Mouse (Mus musculus): Measurements from ENCODE around the gene Slc5a5. TPM values are rescaled to one million over a fixed set of nuclear protein-coding genes. Genes with fewer than 3 reads are reported as not detected.

The Slc5a5 gene
- total RNA-seq, 2 experiments from 2014 or later, result not detected

DNA sequence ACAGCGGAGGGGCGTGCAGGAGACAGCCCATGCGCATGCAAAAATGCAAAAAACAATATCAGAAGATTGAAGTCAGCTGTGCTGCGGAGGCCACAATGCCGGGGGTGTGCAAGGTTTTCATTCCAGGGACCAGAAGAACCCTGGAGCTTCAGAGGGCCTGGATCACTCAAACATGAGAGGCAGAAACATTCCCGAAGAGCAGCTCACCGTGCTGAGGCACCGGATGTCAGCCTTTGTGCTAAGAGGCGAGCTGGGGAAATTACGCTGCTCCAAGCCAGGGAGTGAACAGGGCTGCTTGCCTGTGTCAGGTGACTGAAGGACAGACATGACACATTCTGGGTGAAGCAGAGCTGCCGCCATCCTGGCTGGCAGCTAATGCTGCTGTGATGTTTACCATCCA lies 12.0 kb downstream of the Slc5a5 start:
- DNase-seq (ENCODE audit: low spot score in 2 of 2), result no peak

DNA sequence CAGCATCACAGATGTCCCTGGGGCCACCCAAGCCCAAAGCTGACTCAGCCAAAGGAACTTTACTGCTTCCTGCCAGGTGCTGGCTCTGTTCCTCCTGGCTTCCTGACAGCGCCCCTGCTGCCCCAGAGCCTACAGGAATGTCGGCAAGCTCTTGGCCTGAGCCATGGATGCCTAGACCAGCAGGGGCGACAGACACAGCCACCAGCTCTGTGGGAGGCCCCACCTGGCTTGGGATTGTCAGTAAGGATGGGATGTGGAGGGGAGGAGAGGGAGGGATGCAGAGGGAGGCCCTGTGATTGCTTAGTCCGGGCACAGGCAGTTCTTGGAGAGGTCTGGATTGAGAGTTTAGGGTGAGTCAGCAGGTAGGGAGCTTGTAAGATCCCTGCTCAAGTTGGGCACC lies 12.4 kb downstream of the Slc5a5 start:
- DNase-seq (ENCODE audit: low spot score in 2 of 2), result no peak

DNA sequence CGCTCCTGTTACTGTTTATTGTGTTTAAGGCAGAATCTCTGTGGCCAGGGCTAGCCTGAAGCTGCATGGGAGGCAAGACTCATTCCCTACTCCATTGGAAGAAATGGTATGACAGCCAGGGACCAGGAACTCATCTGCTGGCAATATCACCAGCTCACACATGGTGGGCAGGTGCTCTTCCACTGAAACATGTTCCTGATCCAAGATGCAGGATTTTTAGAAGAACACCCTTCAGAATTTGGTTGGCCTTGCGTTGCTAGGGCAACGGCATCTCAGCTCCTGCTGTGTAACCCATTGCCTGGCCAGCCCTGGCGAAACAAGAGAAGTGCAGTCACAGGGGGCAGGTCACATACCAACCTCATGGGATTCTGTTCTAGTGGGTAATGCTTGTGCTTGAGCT lies 13.1 kb downstream of the Slc5a5 start:
- no peak for DNase-seq (ENCODE audit: low spot score in 2 of 2)

DNA sequence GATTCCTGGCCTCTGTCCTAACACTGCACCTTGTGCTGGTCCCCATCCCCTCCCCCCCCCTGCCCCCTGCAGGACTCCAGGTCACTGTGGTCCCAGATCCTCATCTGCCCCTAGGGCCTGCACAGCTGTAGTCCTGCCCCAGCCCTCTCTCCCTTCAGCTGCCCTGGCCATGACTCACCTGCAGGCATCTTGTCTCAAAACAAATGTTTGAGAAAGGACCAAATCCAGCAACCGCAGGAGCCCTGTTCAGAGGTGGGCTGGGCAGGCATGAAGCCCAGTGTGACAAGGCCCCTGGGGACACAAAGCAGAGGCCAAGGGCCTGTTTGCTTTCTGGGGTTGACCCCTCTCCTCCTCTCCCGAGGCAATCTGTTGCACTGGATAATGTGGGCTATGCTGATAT lies 14.4 kb downstream of the Slc5a5 start:
- no peak for DNase-seq (ENCODE audit: low spot score in 2 of 2)

DNA sequence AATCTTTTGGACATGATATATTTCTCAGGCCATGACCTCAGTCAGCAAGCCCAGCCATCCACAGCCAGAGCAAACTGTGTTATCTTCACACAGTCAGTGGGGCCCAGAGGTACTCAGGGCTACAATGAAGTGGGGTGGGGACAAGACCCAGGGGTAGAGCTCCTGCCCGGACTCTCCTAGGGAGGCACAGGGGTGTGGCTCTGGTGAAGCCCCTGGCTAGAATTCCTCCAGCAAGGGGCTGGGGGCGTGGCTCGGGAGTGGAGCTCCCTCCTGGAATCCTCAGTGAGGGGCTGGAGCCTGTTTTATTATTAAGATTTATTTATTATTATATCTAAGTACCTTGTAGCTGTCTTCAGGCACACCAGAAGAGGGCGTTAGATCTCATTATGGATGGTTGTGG lies 16.2 kb downstream of the Slc5a5 start:
- DNase-seq (ENCODE audit: low spot score in 2 of 2), result no peak

DNA sequence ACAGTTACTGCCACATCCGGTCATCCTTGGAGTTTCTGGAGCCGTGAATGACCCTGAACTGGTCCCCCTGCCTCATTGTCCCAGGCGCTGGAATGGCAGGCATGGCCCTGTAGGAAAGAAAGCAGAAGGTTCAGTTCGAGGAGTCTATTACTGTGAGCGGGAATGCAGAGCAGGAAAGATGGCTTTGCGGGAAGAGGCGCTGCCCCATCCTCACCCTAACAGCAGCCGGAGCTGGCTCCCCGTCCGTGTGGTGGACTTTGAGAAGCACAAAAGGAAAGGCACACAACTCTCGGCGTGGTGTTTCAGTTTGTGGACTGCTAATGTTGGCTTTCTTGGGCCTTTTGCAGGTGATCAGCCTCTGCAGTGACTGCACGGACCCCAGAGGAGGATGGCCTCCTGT lies 18.1 kb downstream of the Slc5a5 start:
- no peak for DNase-seq (ENCODE audit: low spot score in 2 of 2)

DNA sequence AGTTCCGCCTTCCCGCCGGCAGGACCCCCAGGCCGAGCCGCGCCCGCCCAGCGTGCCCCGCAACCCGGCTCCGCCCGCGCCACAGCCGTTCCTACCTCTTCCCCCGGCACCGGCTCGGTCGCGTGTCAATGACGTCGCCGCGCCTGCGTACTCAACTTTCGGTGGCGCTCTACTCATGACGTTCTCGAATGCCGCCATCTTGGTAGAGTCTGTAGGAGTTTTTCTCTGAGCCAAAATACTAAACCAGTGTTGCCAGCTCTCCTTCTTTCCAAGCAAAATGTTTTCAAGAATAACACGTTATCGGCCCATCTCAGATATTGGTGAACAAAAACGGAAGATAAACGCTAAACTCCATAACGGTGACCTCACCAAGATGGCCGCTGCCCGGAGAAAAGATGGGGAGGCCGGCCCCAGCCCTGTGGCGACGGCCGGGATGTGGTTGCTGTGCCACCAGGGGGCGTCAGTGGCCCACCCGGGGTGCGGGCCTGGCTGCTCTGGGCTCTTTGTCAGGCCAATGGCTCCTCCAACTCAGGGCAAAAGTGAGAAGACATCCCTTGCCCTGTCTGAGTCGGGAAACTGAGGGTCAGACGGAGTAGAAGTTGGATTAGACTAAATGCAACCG lies 19.1 kb downstream of the Slc5a5 start, which contains the start of gene Ccdc124:
Ccdc124 (minus strand) TSS at position 572 of the 622 bp plus-strand sequence.
- DNase-seq (ENCODE audit: low spot score in 2 of 2), result peak; percentile 96 to 98

DNA sequence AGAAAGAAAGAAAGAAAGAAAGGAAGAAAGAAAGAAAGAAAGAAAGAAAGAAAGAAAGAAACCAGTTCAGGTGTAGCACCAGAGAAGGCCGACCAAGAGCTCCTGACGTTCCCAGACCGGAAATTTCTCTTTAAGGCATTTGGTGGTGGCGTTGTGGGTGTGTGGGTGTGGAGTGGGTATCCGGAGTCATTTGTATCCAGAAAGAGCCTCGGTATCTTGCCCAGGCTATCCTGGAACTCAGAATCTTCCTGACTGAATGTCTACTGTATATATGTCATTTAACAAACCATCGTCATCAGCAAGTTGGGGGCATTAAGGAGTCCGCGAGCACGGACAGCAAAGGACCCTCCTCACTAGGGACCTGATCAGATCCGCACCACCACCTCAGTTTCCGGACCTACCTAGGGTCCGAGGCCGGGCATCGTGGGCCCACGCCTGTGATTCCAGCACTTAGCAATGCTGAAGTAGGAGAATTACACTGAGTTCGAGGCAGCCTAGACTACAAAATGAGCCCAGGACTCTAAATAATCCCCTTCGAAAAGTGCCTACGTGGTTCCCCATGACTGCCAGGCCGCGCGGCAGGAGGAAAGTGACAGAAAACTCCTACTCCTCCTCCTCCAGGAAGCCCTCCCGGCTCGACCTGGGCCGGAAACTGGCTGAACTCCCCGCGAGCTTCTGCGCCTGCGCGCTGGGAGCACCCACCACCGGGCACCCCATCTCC lies 19.8 kb downstream of the Slc5a5 start:
- no peak for DNase-seq (ENCODE audit: low spot score in 2 of 2)

DNA sequence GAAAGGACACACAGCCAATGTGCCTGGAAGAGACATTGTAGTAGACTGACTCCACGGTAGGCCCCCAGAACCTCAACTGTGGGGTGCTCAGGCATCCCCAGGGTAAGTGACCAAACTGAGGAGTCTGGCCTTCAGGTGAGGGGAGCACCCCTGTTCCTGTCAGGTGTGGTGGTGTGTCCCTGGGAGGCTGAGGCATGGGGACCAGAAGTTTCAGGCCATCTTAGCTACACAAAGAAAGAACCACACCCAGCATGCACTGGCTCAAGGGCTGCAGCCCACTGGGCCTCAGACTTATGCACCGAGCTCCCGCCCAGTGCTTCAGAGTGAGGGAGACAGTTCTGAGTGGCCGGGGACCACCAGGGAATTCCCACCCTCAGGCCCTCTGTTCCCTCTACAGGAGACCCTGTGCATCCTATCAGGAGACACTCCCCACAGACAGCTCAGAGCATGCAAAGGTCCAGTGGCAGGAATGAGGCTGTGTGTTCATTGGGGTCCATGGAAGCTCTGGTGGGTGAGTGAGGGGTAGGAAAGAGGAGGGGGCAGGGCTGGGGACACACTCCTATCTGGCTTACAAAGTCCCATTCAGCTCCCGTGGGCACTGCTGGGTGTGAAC lies 21.3 kb downstream of the Slc5a5 start:
- no peak for DNase-seq (ENCODE audit: low spot score in 2 of 2)

DNA sequence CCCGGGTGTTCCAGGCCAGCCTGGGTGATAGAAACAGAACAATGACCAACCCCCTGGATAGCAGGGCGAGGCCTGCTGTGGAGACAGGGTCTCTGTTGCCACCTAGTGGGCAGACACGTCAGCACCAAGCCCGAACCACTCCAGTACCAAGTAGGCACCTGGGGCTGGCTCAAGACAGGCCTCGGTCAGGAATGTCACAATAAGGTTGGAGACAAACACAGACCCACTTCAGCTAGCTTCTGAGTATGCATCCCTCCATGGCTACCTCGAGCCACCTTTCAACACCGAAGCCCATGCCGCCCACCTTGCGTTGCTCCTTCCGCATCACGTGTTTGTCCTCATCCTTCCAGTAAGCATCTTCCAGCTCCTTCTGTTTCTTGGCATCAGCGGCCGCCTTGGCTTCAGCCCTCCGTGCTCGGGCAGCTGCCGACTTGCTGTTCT lies 22.9 kb downstream of the Slc5a5 start:
- DNase-seq (ENCODE audit: low spot score in 2 of 2), result peak; percentile 62 to 69

DNA sequence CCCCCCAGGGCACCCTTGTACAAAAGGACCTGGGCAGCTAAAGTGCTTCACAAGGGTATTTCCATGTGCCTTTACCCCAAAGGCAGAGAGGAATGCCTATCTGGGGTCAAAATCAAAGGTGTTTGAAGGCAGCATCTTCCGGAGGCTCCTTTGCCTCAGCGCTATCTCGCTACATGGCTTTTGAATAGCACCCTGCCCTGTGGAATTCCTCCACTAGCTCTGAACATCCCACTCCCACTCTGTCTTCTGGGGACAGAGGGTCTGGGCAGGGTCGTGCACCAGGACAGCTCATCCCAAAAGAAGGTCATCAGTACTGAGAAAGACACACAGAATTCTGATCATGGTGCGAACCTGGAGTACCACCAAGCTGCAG lies 23.4 kb downstream of the Slc5a5 start:
- DNase-seq (ENCODE audit: low spot score in 2 of 2), result no peak

DNA sequence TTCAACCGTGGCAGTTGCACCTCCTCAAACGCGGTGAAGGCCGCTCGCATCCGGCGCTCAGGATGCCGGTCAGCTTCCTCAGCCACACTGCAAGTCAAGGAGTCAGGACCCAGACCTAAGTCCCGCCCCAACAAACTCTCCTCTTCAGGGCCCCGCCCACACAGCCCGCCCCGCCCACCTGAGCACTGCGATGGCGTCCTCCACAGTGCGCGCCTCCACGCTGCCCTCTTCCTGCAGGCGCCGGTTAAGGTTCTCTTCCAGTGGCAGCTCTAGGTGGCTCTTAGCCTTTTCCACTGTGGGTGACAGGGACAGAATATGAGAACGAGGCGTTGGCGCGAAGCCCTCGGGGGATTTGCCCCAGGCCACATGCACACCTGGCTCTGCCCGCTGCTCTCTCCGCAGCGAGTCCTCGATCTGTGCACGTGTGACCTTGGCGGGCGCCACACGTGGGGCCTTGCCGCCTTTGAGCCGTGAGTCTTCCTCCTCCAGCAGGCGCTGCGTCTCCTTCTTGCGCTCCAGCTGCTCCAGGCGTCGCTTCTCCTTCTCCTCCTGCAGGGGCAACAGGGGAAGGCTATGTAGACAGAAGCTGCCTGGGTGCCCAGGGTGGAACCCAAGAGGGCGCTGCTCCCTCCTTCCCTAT lies 23.9 kb downstream of the Slc5a5 start:
- DNase-seq (ENCODE audit: low spot score in 2 of 2), result peak in 1 of 2 experiments; percentile 25

DNA sequence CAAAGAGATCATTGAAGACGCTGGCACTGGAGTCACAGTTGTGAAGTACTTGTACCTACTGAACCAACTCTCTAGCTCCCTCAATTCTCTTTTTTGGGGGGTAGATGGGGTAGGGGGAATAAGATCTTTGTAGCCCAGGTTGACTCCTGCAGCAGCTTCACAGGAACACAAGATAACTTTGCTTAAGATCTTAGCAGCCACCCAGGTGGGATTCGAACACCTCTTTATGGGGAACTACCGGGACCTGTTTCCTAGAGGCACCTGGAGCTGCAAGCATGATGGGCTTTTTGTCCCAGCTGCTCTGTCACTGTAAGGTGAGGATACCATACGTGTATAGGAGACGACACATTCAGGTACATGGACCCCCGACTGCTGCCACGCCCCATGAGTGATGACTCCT lies 26.0 kb downstream of the Slc5a5 start:
- DNase-seq (ENCODE audit: low spot score in 2 of 2), result no peak

DNA sequence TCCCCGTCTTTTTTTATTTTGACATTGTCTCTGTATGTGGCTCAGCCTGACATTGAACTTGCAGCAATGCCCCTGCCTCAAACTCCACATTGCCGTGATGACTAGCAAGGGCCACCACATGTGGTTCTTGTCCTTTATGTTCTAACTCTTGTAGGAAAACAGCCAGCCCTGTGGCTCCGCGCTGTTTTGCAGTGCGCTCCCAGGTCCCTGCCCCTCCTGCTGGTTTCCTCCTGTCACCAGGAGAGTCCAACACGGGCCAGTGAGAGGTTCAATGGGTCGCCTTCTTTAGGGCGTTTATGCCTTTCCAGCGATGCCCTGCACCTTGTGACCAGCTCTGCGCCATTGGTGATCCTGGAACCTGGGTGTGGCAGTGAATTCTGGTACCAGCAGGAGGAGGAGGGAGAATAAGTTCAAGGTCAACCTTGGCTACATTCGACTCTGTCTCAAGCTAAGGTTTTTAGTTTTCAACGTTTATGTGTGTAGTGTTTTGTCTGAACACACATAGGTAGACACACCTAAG lies 26.5 kb downstream of the Slc5a5 start:
- no peak for DNase-seq (ENCODE audit: low spot score in 2 of 2)

DNA sequence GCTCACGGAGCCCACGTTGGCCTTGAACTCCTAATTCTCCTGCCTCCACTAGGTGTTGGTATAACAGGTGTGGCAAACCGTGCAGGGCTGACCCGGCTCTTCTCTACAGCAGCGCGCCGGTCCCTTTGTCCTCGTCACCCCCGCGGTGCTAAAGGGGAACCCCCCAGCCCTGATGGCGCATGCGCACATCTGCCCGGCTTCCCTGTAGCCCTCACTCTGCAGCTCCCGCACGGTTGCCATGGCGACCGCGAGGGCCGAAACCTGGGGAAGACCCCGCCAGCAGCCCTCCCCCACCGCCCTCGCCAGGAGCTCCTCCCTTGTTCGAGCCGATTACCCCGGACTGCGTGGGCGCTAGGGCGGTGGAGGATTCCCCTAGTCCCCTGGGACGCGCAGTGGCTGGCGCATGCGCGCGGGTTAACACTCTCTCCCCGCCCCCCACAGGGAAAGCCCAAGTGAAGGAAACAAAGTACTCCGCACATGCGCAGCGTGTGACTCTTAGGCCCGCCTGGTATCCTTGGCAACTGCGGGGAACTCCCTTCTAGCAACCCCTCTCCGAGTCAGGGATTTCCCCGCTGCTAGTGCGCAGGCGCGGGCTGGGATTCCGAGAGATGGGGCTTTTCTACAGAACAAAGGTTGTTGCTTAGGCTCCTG lies 27.1 kb downstream of the Slc5a5 start:
- DNase-seq (ENCODE audit: low spot score in 2 of 2), result peak; percentile 95 to 96

DNA sequence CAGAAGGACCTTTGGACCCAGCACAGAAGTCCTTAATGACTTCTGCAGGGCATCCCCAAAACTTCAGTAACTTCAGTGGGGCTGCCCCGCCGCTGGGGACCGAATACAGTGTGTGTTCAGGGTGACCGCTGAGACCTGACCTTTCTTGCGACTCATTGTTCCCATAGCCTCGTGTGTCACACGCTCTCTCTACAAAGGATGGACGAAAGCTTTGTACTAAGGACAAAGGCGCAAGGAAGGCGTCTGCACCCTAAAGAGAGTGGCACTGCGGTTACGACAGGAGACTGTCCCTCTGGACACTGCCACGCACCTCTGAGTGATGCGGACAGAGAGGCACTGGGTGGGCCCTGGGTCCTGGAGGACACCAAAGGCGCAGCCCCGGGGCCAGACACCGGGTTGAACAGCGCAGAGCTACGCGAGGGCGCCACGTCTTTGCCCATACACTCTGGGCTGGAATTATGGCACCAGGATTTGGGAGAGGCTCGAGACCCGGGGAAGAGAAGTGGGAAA lies 27.8 kb downstream of the Slc5a5 start:
- peak in 1 of 2 experiments; percentile 44 for DNase-seq (ENCODE audit: low spot score in 2 of 2)

DNA sequence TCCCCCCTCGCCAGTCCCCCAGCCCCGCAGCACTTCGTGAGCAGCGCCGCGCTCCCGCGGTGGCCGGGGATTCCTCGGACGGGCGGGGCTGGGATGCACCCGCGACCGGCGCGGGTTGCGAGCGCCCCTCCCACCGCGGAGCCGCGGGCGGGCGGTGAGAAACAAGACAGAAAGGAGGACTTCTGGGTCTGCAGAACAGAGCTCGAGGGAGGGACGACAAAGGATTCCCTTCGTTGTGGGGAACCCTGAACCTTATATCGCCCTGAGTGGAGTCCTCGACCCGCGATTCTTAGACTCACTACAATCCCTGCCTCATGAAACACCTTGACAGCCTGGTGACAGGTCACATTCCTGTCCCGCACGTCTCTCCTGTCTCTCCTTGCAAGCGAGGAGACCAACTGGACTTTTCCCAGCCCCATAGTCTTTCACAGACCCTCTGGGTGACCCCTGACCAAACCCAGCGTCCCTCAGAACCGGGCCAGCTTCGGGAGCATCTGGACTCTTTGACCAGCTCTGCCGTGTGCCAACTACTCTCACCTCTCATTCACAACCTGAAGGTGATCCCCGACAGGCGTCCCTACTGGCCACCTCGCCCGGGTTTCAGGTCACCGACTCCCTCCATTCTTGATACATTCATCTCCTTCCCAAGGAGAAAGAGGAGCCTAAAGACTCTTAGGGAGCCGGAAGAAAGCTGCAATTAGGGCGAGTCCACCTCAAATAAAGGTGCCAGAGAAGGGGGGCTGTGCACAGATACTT lies 28.4 kb downstream of the Slc5a5 start:
- DNase-seq (ENCODE audit: low spot score in 2 of 2), result no peak

DNA sequence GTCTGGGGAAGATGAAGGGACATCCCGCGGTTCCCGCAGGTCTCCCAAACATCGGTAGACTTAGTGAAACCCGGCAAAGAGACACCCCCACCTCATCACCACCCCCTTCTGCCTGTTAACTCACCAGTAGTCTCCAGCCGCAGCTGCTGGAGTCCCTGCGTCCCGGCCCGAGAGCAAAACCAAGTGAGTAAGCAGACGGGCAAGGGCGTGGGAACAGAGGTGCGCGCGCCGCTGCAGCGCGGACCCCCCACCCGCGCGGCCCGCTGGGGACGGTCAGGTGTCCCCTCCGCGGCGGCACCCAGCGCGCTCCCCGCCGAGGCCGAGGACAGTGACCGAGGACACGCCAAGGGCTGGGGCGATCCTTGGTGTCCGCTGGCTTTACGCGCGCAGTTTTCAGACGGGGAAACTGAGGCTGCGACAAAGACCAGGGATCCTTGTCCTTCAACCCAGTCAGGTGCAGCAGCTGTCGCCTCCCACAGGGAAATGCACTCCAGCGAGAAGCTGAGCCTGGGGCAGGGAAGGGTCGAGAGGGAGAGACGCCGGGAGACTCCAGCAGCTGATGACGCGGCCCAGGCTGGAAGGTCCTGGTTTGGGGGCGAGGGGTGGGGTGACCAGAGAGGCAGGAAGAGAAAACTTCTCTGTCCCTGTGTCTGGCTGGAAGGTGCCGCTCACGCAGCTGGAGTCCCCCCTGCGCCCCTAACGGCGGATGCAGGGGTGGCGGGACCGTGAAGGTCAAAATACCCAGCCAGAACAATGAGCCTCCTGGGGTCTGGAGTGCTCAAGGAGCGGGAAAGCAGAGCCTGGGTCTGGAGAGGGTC lies 29.5 kb downstream of the Slc5a5 start, which contains the start of gene Kcnn1:
Kcnn1 (minus strand) TSS at position 435 of the 818 bp plus-strand sequence.
- no peak for DNase-seq (ENCODE audit: low spot score in 2 of 2)

DNA sequence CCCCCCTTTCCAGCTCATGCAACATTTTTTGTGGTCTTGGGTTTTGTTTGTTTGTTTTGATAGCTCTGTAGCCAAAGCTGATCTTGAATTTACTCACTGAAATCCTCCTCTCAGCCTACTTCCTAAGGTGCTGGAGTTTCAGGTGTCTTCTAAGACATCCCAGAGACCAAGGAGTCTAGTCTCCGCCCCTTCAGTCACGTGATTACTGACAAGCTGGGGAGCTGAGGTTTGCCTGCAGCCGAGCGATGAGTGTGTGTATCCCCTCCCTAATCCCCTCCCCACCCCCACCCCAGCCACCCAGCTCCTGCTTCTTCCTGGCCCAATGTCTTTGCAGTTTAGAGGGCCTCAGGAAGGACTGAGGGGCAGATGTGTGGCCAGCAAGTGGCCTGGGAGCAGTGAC lies 35.0 kb downstream of the Slc5a5 start:
- DNase-seq (ENCODE audit: low spot score in 2 of 2), result no peak
